Mouse (Mus musculus) hindbrain, embryonic 10.5 days (tissue): Measurements from ENCODE around the gene Mxd1. TPM values are rescaled to one million over a fixed set of nuclear protein-coding genes. Genes with fewer than 3 reads are reported as not detected.

ENCODE experiments used
- DNase-seq: peaks from one replicate; pipeline ENCODE4 v3.0.0-alpha.2; 2017; ENCODE audit warnings: low spot score
- H3K27ac ChIP-seq: fragments of 300-500 bp; sonication (generic); 2 replicates; pipeline ENCODE4 v1.5.1; 2016; ENCODE audit warnings: mild to moderate bottlenecking, moderate library complexity
- H3K27me3 ChIP-seq: fragments of 300-500 bp; sonication (generic); 2 replicates; pipeline ENCODE4 v1.6.1; 2016; ENCODE audit warnings: mild to moderate bottlenecking; ENCODE audit not compliant: poor library complexity, insufficient read depth, severe bottlenecking
- H3K36me3 ChIP-seq: fragments of 300-500 bp; sonication (generic); 2 replicates; pipeline ENCODE4 v1.6.1; 2016; ENCODE audit warnings: mild to moderate bottlenecking, moderate library complexity
- H3K4me1 ChIP-seq: fragments of 300-500 bp; sonication (generic); replicated peaks from 2 replicates; pipeline ENCODE4 v1.6.1; 2016; ENCODE audit warnings: mild to moderate bottlenecking
- H3K4me3 ChIP-seq: fragments of 300-500 bp; sonication (generic); 2 replicates; pipeline ENCODE4 v1.5.1; 2016; ENCODE audit warnings: mild to moderate bottlenecking, moderate library complexity
- H3K9me3 ChIP-seq: fragments of 300-500 bp; sonication (generic); 2 replicates; pipeline ENCODE4 v1.6.1; 2016; ENCODE audit warnings: mild to moderate bottlenecking, moderate library complexity
- WGBS: fragments of 180-500 bp; shearing (Covaris S2); methylation state at CpG from one replicate; pipeline ENCODE4 v1.1.7; 2016; 5-methylcytosine and 5-hydroxymethylcytosine counted together
- polyA plus RNA-seq: library from polyadenylated mRNA; unstranded; fragments of >200 nt; fragmentation: Nextera tagmentation; extraction: Ambion mirVana; gene quantifications from 2 replicates; pipeline ENCODE4 v1.2.1, GENCODE M21; 2016

Mxd1 gene
- polyA plus RNA-seq, 1 experiment from 2014 or later: 22.2 TPM

- Histone ChIP-seq H3K27ac (no peak overlapping the region), H3K27me3 (no peaks in the 10 kb centered on the region), H3K36me3 (no peaks in the 10 kb centered on the region), H3K9me3 (no peaks in the 10 kb centered on the region), H3K4me1 (no peaks in the 10 kb centered on the region; the same call in 1 of the 2 replicates), H3K4me3 (no peak overlapping the region)
- 59% methylated on average over 5 of the region's 5 CpGs for WGBS
- DNase-seq: no peak
Measured at GRCm38 (mm10) chr6:86610714-86611113, 58.2 kb downstream of the Mxd1 start.

GRCm38 (mm10) chr6:86609235-86609634 is 59.7 kb downstream of the Mxd1 start:
- Histone ChIP-seq H3K36me3 (no peaks in the 10 kb centered on the region), H3K4me3 (no peak overlapping the region), H3K9me3 (no peaks in the 10 kb centered on the region), H3K27me3 (no peaks in the 10 kb centered on the region), H3K4me1 (peaks cover 3% of the 10 kb centered on the region; the same call in 1 of the 2 replicates), H3K27ac (no peak overlapping the region)
- DNase-seq: no peak
- WGBS: 94% methylated on average over 6 of the region's 6 CpGs

GRCm38 (mm10) chr6:86607471-86607870 is 61.5 kb downstream of the Mxd1 start:
- WGBS: 88% methylated on average over 6 of the region's 6 CpGs
- DNase-seq: no peak
- Histone ChIP-seq H3K36me3 (no peaks in the 10 kb centered on the region), H3K9me3 (no peaks in the 10 kb centered on the region), H3K27me3 (no peaks in the 10 kb centered on the region), H3K4me3 (no peak overlapping the region), H3K27ac (no peak overlapping the region), H3K4me1 (peaks cover 3% of the 10 kb centered on the region; the same call in 1 of the 2 replicates)

- Histone ChIP-seq H3K36me3 (no peaks in the 10 kb centered on the region), H3K4me3 (no peak overlapping the region), H3K27me3 (no peaks in the 10 kb centered on the region), H3K9me3 (no peaks in the 10 kb centered on the region), H3K4me1 (peaks cover 3% of the 10 kb centered on the region; the same call in 1 of the 2 replicates), H3K27ac (no peak overlapping the region)
- WGBS: 82% methylated on average over 4 of the region's 4 CpGs
- no peak for DNase-seq
Measured at GRCm38 (mm10) chr6:86606289-86606688, 62.7 kb downstream of the Mxd1 start.

GRCm38 (mm10) chr6:86605260-86605659 is 63.7 kb downstream of the Mxd1 start:
- DNase-seq: no peak
- H3K9me3 ChIP-seq: no peaks in the 10 kb centered on the region
- no peaks in the 10 kb centered on the region for H3K36me3 ChIP-seq
- no peaks in the 10 kb centered on the region for H3K27me3 ChIP-seq
- H3K4me3 ChIP-seq: no peak overlapping the region
- peaks cover 3% of the 10 kb centered on the region; the same call in 1 of the 2 replicates for H3K4me1 ChIP-seq
- WGBS: 74% methylated on average over 7 of the region's 7 CpGs
- H3K27ac ChIP-seq: no peak overlapping the region

GRCm38 (mm10) chr6:86599951-86600414 is 69.0 kb downstream of the Mxd1 start:
- DNase-seq: no peak
- Histone ChIP-seq H3K9me3 (no peaks in the 10 kb centered on the region), H3K4me3 (no peak overlapping the region), H3K36me3 (no peaks in the 10 kb centered on the region), H3K27ac (no peak overlapping the region), H3K27me3 (no peaks in the 10 kb centered on the region; the same call in 1 of the 2 replicates), H3K4me1 (no peaks in the 10 kb centered on the region; the same call in 1 of the 2 replicates)
- WGBS: 90% methylated on average over 6 of the region's 6 CpGs

GRCm38 (mm10) chr6:86599197-86599596 is 69.8 kb downstream of the Mxd1 start:
- Histone ChIP-seq H3K27ac (no peak overlapping the region), H3K4me1 (peaks cover 4% of the 10 kb centered on the region; the same call in 1 of the 2 replicates), H3K9me3 (no peaks in the 10 kb centered on the region), H3K36me3 (no peaks in the 10 kb centered on the region), H3K27me3 (no peaks in the 10 kb centered on the region; the same call in 1 of the 2 replicates), H3K4me3 (no peak overlapping the region)
- WGBS: 19% methylated on average over 4 of the region's 4 CpGs
- DNase-seq: peak; percentile 77

- 74% methylated on average over 5 of the region's 5 CpGs for WGBS
- H3K4me3 ChIP-seq: no peak overlapping the region
- H3K9me3 ChIP-seq: no peaks in the 10 kb centered on the region
- no peak for DNase-seq
- H3K36me3 ChIP-seq: no peaks in the 10 kb centered on the region
- peaks cover 4% of the 10 kb centered on the region; the same call in 1 of the 2 replicates for H3K4me1 ChIP-seq
- H3K27ac ChIP-seq: no peak overlapping the region
- H3K27me3 ChIP-seq: no peaks in the 10 kb centered on the region; the same call in 1 of the 2 replicates
Measured at GRCm38 (mm10) chr6:86598742-86599193, 70.2 kb downstream of the Mxd1 start.

Other genes with a start within 250 kb of the Mxd1 start
- 1.8 TPM in 1 of 2 replicates, not detected in the other for gene Gm44790, start 242.5 kb downstream of the Mxd1 start, polyA plus RNA-seq
- 24.4 and 26.2 TPM in 2 replicates for gene C87436, start 230.8 kb downstream of the Mxd1 start, polyA plus RNA-seq
- gene Pcbp1, start 142.8 kb downstream of the Mxd1 start, polyA plus RNA-seq: 478 and 520 TPM in 2 replicates
- 0.71 TPM in 2 replicates for gene Asprv1, start 41.0 kb downstream of the Mxd1 start, polyA plus RNA-seq
- 120 and 128 TPM in 2 replicates for gene Snrnp27, start 15.4 kb upstream of the Mxd1 start, polyA plus RNA-seq
- gene Gmcl1, start 64.2 kb upstream of the Mxd1 start, polyA plus RNA-seq: 35.0 and 38.1 TPM in 2 replicates
- 7.4 and 8.7 TPM in 2 replicates for gene Anxa4, start 124.4 kb upstream of the Mxd1 start, polyA plus RNA-seq
- gene Aak1, start 180.4 kb upstream of the Mxd1 start, polyA plus RNA-seq: 12.1 and 18.8 TPM in 2 replicates